Mouse (Mus musculus) liver, adult 2 months (tissue): ENCODE measurements at regions not wholly inside any gene's neighbourhood (a gene's known extent, or its start where the extent isn't known, plus 50 kb on each side); places are given as distances from the start of the nearest gene placed in this dataset.

Source experiments
- DNase-seq: peaks from one replicate; pipeline ENCODE4 v3.0.0-alpha.2; 2011; ENCODE audit warnings: low read depth, low spot score; ENCODE audit errors: extremely low read depth
- H3K27ac ChIP-seq: fragments of 200-500 bp; replicated peaks from 2 replicates; pipeline ENCODE4 v1.5.1; 2012; ENCODE audit warnings: low read depth, mild to moderate bottlenecking, control low read depth, inconsistent platforms, low read length; ENCODE audit not compliant: insufficient read depth
- H3K27me3 ChIP-seq: fragments of 200-500 bp; 2 replicates; pipeline ENCODE4 v1.6.1; 2012; ENCODE audit warnings: mild to moderate bottlenecking, moderate library complexity, low read length, inconsistent platforms; ENCODE audit not compliant: control insufficient read depth, insufficient read depth
- H3K36me3 ChIP-seq: fragments of 200-500 bp; 2 replicates; pipeline ENCODE4 v1.6.1; 2012; ENCODE audit warnings: low read length, inconsistent platforms; ENCODE audit not compliant: control insufficient read depth, insufficient read depth
- H3K4me1 ChIP-seq: fragments of 200-500 bp; 2 replicates; pipeline ENCODE4 v1.6.1; 2011; ENCODE audit warnings: low read length; ENCODE audit not compliant: control insufficient read depth, insufficient read depth
- H3K4me3 ChIP-seq: fragments of 200-500 bp; 2 replicates; pipeline ENCODE4 v1.5.1; 2011; ENCODE audit warnings: low read depth, mild to moderate bottlenecking, control low read depth, low read length, moderate library complexity; ENCODE audit not compliant: insufficient read depth
- H3K79me2 ChIP-seq: fragments of 200-500 bp; 2 replicates; pipeline ENCODE4 v1.6.1; 2012; ENCODE audit warnings: inconsistent platforms, mild to moderate bottlenecking, low read length, moderate library complexity; ENCODE audit not compliant: control insufficient read depth, insufficient read depth
- H3K9ac ChIP-seq: fragments of 200-500 bp; 2 replicates; pipeline ENCODE4 v1.6.1; 2012; ENCODE audit warnings: low read depth, mild to moderate bottlenecking, control low read depth, inconsistent platforms, low read length
- CTCF ChIP-seq: fragments of 200-500 bp; IDR thresholded peaks from 2 replicates; pipeline ENCODE4 v1.5.1; 2011; ENCODE audit warnings: low read depth, low read length, control low read depth
- POLR2A ChIP-seq: fragments of 200-500 bp; IDR thresholded peaks from 2 replicates; pipeline ENCODE4 v1.6.1; 2011; ENCODE audit warnings: low read length, control low read depth; ENCODE audit not compliant: insufficient read depth; ENCODE audit errors: extremely low read depth
- WGBS: fragments of 180-500 bp; shearing (Covaris S2); methylation state at CpG from one replicate; pipeline ENCODE4 v1.1.7; 2018; 5-methylcytosine and 5-hydroxymethylcytosine counted together

DNA sequence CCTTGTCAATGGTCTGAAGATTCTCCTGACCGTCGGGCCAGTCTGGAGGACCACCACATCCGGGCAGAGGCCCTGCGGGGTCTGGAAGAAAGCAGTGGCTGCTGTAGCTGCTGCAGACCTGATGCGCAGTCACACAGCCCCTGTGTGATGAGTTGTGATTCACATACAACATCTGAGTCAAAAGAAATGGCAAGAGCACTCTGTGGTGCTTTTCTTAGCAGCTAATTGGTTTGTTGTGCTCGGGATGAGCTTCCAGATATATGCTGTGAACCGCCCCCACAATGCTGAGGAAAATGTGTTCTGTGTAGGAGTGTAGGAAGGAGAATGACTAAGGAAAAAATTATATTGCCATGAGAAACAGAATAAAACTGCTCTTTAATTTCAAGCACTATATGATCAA is 290.6 kb downstream of the Fam84a start:
- Histone ChIP-seq H3K27me3 (no peaks in the 10 kb centered on the region), H3K4me3 (no peak overlapping the region), H3K79me2 (no peaks in the 10 kb centered on the region), H3K9ac (no peak overlapping the region), H3K36me3 (no peaks in the 10 kb centered on the region), H3K27ac (no peak overlapping the region), H3K4me1 (no peaks in the 10 kb centered on the region)
- WGBS, result 90% methylated on average over 7 of the region's 7 CpGs
- TF ChIP-seq POLR2A (no peak), CTCF (no peak)
- no peak for DNase-seq

DNA sequence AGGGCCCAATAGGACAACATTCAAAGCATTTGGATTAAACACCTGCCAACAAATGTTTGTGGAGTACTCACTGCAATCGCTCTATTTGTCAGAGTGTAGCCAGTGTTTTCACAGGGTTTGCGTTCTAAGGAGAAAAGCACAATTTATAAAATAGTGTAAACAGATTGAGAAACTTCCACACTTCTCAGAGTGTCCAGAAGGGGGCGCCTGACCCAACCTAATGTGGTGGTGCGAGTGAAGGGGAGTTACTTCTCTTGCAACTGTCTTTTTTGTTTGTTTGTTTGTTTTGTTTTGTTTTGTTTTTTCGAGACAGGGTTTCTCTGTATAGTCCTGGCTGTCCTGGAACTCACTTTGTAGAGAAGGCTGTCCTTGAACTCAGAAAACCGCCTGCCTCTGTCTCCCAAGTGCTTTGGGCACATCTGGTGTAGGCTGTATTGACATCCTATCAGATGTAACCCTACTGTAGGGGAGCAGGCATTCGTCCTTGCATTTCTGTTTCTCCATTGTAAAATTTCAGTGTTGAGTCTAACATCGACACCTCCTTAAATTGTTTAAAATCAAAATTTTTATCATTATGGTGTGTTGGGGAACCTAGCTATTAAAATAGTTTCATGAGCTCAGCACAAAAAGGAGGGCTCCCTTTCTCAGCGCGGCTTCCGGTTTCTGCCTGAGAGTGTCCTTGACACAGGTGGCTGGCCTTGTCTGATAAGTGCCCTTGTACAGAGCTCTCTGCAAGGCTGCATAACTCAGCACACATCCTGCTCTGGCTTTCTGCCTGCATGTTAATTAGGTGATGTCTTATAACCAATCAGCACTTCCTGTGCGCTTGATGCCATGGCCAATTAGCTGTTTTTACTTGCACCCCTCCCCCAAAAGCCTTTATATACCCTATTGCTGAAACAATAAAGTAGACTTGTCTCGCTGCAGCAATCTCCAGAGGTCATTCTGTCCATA is 307.0 kb downstream of the Fam84a start:
- TF ChIP-seq CTCF, result peak; percentile 54; the same call in 1 of the 2 replicates
- TF ChIP-seq POLR2A, result no peak
- H3K27me3 ChIP-seq, result no peaks in the 10 kb centered on the region
- no peak overlapping the region for H3K4me3 ChIP-seq
- no peak overlapping the region for H3K27ac ChIP-seq
- H3K4me1 ChIP-seq, result no peaks in the 10 kb centered on the region
- 47% methylated on average over 13 of the region's 13 CpGs for WGBS
- H3K36me3 ChIP-seq, result no peaks in the 10 kb centered on the region
- H3K79me2 ChIP-seq, result no peaks in the 10 kb centered on the region
- DNase-seq, result peak; percentile 45
- no peak overlapping the region for H3K9ac ChIP-seq

DNA sequence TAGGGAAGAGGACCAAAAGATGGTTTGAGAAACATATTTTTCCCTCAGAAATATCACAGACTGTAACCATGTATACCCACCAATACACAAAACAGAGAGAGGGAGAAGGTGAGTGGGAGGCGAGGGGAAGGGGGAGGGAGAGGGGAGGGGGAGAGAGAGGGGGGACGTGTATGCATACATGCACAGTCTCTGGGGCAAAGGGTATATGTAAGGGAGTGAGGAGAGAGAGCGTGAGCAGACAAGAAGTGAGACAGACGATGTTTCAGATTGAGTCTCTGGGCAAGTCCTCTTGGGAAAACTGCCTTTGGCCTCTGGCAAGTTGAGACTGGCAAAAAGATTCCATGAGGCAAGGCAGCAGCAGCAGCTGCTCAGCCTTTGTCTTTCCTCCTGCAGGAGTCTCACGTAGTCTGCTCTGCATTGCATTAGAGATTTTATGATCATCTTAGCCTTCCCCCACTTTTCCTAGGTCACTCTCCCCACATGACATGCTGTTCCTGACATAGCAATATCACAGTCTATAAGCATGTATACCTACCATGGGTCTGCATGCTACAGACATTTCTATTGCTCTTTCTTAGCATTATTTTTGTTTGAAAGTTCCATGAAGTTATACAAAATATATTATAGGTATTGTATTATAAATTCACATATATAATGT is 308.3 kb downstream of the Fam84a start:
- TF ChIP-seq CTCF (no peak), POLR2A (no peak)
- H3K4me1 ChIP-seq, result no peaks in the 10 kb centered on the region
- H3K4me3 ChIP-seq, result no peak overlapping the region
- no peaks in the 10 kb centered on the region for H3K79me2 ChIP-seq
- no peak overlapping the region for H3K27ac ChIP-seq
- H3K27me3 ChIP-seq, result no peaks in the 10 kb centered on the region
- no peak overlapping the region for H3K9ac ChIP-seq
- no peaks in the 10 kb centered on the region for H3K36me3 ChIP-seq
- DNase-seq, result no peak
- WGBS, result 82% methylated on average over 5 of the region's 5 CpGs

DNA sequence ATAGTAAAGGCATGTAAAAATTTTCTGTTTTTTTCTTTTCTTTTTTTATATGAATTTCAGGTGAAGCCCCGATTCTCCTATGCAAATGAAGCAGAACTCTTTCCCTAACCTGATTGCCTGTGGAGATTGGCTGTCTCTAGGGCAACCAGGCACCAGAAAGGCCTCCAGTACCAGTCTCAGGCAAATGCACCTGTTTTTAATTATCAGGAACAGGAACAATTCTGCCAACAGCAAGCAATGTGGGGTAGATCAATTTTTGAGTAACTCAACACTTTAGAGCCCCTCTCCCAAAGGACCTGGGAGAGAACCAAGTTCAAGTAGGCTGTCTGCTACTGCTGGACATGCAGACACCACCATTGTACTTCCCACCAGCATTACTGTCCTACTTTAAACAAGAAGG is 310.6 kb downstream of the Fam84a start:
- Histone ChIP-seq H3K36me3 (no peaks in the 10 kb centered on the region), H3K4me1 (no peaks in the 10 kb centered on the region)
- 79% methylated on average over 1 of the region's 1 CpGs for whole genome bisulfite sequencing

DNA sequence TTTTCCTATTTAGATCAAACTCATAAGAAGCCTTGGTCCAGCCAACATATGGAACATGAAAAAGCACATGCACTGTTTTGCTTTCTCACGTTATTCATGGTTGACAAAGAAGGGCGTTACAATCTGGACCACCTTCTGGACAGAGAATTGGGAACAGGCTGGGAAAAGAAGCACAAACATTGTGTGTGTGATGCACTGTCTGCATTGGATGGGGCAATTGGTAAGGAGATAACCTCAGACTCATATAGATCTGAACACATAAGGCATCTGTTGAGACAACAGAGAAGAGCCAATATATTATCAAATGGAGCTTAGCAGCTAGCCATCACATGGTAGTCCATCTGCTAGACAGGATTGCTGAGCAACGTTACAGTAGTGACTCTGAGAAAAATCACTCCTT is 317.1 kb downstream of the Fam84a start:
- no peak overlapping the region for H3K9ac ChIP-seq
- DNase-seq, result no peak

More for the DNA sequence above, 310.6 kb downstream of the Fam84a start:
- no peaks in the 10 kb centered on the region for H3K27me3 ChIP-seq
- no peak for DNase-seq
- no peaks in the 10 kb centered on the region for H3K79me2 ChIP-seq
- no peak overlapping the region for H3K9ac ChIP-seq
- H3K27ac ChIP-seq, result no peak overlapping the region
- TF ChIP-seq POLR2A, result no peak
- no peak for TF ChIP-seq CTCF
- no peak overlapping the region for H3K4me3 ChIP-seq

DNA sequence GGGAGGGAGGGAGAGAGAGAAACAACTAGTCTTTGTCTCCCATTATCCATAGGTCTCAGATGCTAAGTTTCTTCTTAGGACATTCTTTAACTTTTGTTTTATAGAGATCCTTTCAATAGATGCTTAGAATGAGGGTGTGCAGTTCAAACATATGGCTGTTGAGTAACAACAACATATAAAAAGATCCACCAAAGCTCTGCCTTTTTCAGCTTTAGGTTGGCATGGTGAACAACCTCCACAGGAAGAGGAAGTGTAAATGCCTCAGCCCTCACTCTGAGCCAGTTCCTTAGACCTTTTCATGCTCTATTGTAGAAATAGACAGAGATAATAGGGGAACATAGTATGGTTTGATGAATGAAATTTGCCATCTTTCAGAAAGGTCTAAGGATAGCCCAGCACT is 326.0 kb downstream of the Fam84a start:
- Histone ChIP-seq H3K27ac (no peak overlapping the region), H3K9ac (no peak overlapping the region), H3K4me1 (no peaks in the 10 kb centered on the region), H3K4me3 (no peak overlapping the region), H3K79me2 (no peaks in the 10 kb centered on the region), H3K36me3 (no peaks in the 10 kb centered on the region), H3K27me3 (no peaks in the 10 kb centered on the region)
- TF ChIP-seq CTCF (no peak), POLR2A (no peak)
- DNase-seq, result no peak

More for the DNA sequence above, 317.1 kb downstream of the Fam84a start:
- 87% methylated on average over 3 of the region's 3 CpGs for WGBS
- Histone ChIP-seq H3K79me2 (no peaks in the 10 kb centered on the region), H3K36me3 (no peaks in the 10 kb centered on the region), H3K4me1 (no peaks in the 10 kb centered on the region), H3K27me3 (no peaks in the 10 kb centered on the region), H3K27ac (no peak overlapping the region), H3K4me3 (no peak overlapping the region)
- TF ChIP-seq POLR2A, result no peak
- no peak for TF ChIP-seq CTCF
